Mouse (Mus musculus): ENCODE measurements at regions not wholly inside any gene's neighbourhood (a gene's known extent, or its start where the extent isn't known, plus 50 kb on each side); places are given as distances from the start of the nearest gene placed in this dataset.

GRCm38 (mm10) chr8:89241686-89242085 lies 197.7 kb upstream of the Sall1 start:
- TF ChIP-seq CTCF (IDR thresholded peaks at IDR 0.05; ENCODE audit: control insufficient read depth, insufficient read depth, low read length) (no peak), POLR2A (IDR thresholded peaks at IDR 0.05; ENCODE audit: borderline replicate concordance, control insufficient read depth, low read depth, low read length) (no peak)

Measured in bone marrow, adult 2 months (tissue).